ENCODE assay signal across 7 mouse cellular contexts in genomic region chr2:130629839-130630203, GRCm38 (mm10). TPM values are rescaled to one million over a fixed set of nuclear protein-coding genes. Genes with fewer than 3 reads are reported as not detected.
A peak's percentile ranks its signal among the peaks of the same experiment; 100 is the strongest.
DNase-seq lines count a peak whose midpoint lies in the region; ATAC-seq lines count a peak whose summit lies in the region.

TSS of gene Fastkd5 (minus strand) at chr2:130630027.
TSS of gene Ubox5 (minus strand) at chr2:130630038.

- H3K4me1 ChIP-seq in intestine, embryonic 15.5 days (replicated peaks): peaks cover 10% of the 10 kb centered on the region
- peaks cover 27% of the 10 kb centered on the region for H3K4me1 ChIP-seq in midbrain, embryonic 11.5 days (ENCODE audit: control insufficient read depth, insufficient read depth, low read length)

- H3K36me3 ChIP-seq in intestine, embryonic 15.5 days: no peaks in the 10 kb centered on the region; the same call in 1 of the 2 replicates
- H3K36me3 ChIP-seq in midbrain, embryonic 11.5 days (ENCODE audit: control insufficient read depth, insufficient read depth, low read length): peaks cover 2% of the 10 kb centered on the region; the same call in 1 of the 2 replicates

- H3K27me3 ChIP-seq in intestine, embryonic 15.5 days (replicated peaks): peaks cover 7% of the 10 kb centered on the region; the same call in 1 of the 2 replicates
- H3K27me3 ChIP-seq in midbrain, embryonic 11.5 days (ENCODE audit: control insufficient read depth, insufficient read depth, low read length): peaks cover 13% of the 10 kb centered on the region

- ATAC-seq in intestine, embryonic 15.5 days: peak; percentile 87
- ATAC-seq in midbrain, embryonic 11.5 days (ENCODE audit: low FRiP score): peak; percentile 86

- peak within 1 kb of the TSS; percentile 92 for H3K4me3 ChIP-seq in intestine, embryonic 15.5 days (replicated peaks)
- H3K4me3 ChIP-seq in midbrain, embryonic 11.5 days (ENCODE audit: low read depth, low read length): peak within 1 kb of the TSS; percentile 97

- H3K4me2 ChIP-seq in intestine, embryonic 15.5 days (replicated peaks): peak within 1 kb of the TSS; percentile 67
- peak within 1 kb of the TSS; percentile 90 for H3K4me2 ChIP-seq in midbrain, embryonic 11.5 days

- H3K9me3 ChIP-seq in intestine, embryonic 15.5 days: no peaks in the 10 kb centered on the region
- H3K9me3 ChIP-seq in midbrain, embryonic 11.5 days (ENCODE audit: control insufficient read depth, low read length): no peaks in the 10 kb centered on the region

- peak within 1 kb of the TSS; percentile 62 for H3K27ac ChIP-seq in intestine, embryonic 15.5 days
- H3K27ac ChIP-seq in midbrain, embryonic 11.5 days (ENCODE audit: low read depth, low read length): no peak within 1 kb of the TSS

- 0% methylated on average over 25 of the region's 25 CpGs for WGBS in intestine, embryonic 15.5 days
- WGBS in midbrain, embryonic 11.5 days: under 1% methylated on average over 25 of the region's 25 CpGs

- H3K9ac ChIP-seq in intestine, embryonic 15.5 days: peak within 1 kb of the TSS; percentile 88
- peak within 1 kb of the TSS; percentile 94 for H3K9ac ChIP-seq in midbrain, embryonic 11.5 days (ENCODE audit: low read length)

- intact Hi-C loops in gastrocnemius, postnatal 36 days (cut with DNase I): no loop called here
- intact Hi-C loops in left cerebral cortex, postnatal 36 days (cut with DNase I): no loop called here

- peak; percentile 93 for DNase-seq in adrenal gland, adult 2 months
- peak; percentile 76 for DNase-seq in embryo, embryonic 11.5 days (ENCODE audit: low read depth, low spot score)
- peak; percentile 90 to 91 for DNase-seq in gastrocnemius, postnatal 36 days
- peak; percentile 90 for DNase-seq in left cerebral cortex, postnatal 36 days (ENCODE audit: low spot score in 2 of 2)
- DNase-seq in midbrain, embryonic 11.5 days (ENCODE audit: low spot score, missing footprints): peak; percentile 99
- peak; percentile 75 for DNase-seq in skeletal muscle tissue, adult 2 months (ENCODE audit: low read depth, low spot score)

RNA-seq across cellular contexts. Expression of gene Fastkd5, which starts in this region (rescaled TPM):
- 10 to 100 TPM in 1 of 2 experiments, 1 to 10 TPM in 1; 10.0 to 16.1 TPM for total RNA-seq in adrenal gland, adult 2 months (2021)
- polyA plus RNA-seq in adrenal gland, adult 2 months (2012; rRNA removed): 0.40 and 0.52 TPM in 2 replicates
- 1 to 10 TPM; 4.9 to 5.2 TPM for total RNA-seq in gastrocnemius, postnatal 36 days (2021)
- polyA plus RNA-seq in intestine, embryonic 15.5 days (2015; fragmentation: Nextera tagmentation; extraction: Ambion mirVana): 14.0 and 16.3 TPM in 2 replicates
- 1 to 10 TPM; 7.7 to 8.9 TPM for total RNA-seq in left cerebral cortex, postnatal 36 days (2021)
- 19.7 and 23.3 TPM in 2 replicates for polyA plus RNA-seq in midbrain, embryonic 11.5 days (2014; fragmentation: Nextera tagmentation; extraction: Ambion mirVana)

RNA-seq across cellular contexts. Expression of gene Ubox5, which starts in this region (rescaled TPM):
- total RNA-seq in adrenal gland, adult 2 months (2021): 1 to 10 TPM; 6.4 to 7.1 TPM
- 5.8 and 6.3 TPM in 2 replicates for polyA plus RNA-seq in adrenal gland, adult 2 months (2012; rRNA removed)
- 1 to 10 TPM; 3.4 to 5.3 TPM for total RNA-seq in gastrocnemius, postnatal 36 days (2021)
- 12.0 and 12.2 TPM in 2 replicates for polyA plus RNA-seq in intestine, embryonic 15.5 days (2015; fragmentation: Nextera tagmentation; extraction: Ambion mirVana)
- 10 to 100 TPM in 1 of 2 experiments, 1 to 10 TPM in 1; 9.7 to 11.3 TPM for total RNA-seq in left cerebral cortex, postnatal 36 days (2021)
- 16.6 and 18.4 TPM in 2 replicates for polyA plus RNA-seq in midbrain, embryonic 11.5 days (2014; fragmentation: Nextera tagmentation; extraction: Ambion mirVana)
